In the genomic region with DNA sequence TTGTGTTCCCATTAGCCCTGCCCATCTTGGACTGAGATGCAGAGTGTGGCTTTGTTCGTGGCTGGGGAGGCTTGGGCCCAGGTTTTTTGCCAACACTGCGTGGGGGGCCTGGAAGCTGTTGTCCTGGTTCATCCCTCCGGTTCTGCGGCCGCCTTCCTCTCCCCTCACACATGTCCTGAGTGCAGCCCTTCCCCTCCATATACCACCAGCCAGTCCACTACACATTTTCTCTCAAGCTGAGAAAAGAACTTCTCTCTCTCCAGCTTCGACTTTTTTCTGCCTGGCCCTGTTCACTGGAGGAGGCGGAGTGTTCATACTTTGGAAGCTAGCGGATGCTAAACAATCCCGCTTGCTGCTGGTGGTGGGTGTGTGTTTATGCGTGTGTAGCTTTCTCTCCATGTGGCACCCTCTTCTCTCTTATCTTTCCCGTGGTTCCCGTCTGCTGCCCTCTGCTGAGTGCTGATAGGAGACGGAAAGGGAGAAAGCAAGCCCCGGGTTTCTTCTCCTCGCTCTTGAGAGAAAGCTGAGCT, we compare ENCODE assay signal across 8 mouse cellular contexts. TPM values are rescaled to one million over a fixed set of nuclear protein-coding genes. Genes with fewer than 3 reads are reported as not detected.
DNase-seq lines count a peak whose midpoint lies in the region; ATAC-seq lines count a peak whose summit lies in the region.

No protein-coding gene starts in this region.

- peak overlapping the region; percentile 50 for H3K4me2 ChIP-seq in heart, embryonic 14.5 days (ENCODE audit: low read length)
- no peak overlapping the region for H3K4me2 ChIP-seq in forebrain, embryonic 16.5 days (ENCODE audit: low read length)
- peak overlapping the region; percentile 9; the same call in 1 of the 2 replicates for H3K4me2 ChIP-seq in midbrain, embryonic 14.5 days (ENCODE audit: low read length)

- H3K9me3 ChIP-seq in heart, embryonic 14.5 days (ENCODE audit: control insufficient read depth, low read length): no peaks in the 10 kb centered on the region
- H3K9me3 ChIP-seq in forebrain, embryonic 16.5 days (ENCODE audit: control insufficient read depth, low read length): no peaks in the 10 kb centered on the region
- H3K9me3 ChIP-seq in midbrain, embryonic 14.5 days (ENCODE audit: control insufficient read depth, low read length): no peaks in the 10 kb centered on the region

- peak overlapping the region in 1 of 2 experiments; percentile 20; a peak in 1 of 4 replicates for H3K27ac ChIP-seq in heart, embryonic 14.5 days (replicated peaks in 1 of 2; ENCODE audit: control insufficient read depth in 1 of 2, insufficient read depth in 1 of 2, low read depth in 2 of 2, low read length in 2 of 2)
- no peak overlapping the region for H3K27ac ChIP-seq in forebrain, embryonic 16.5 days (ENCODE audit: low read length)
- no peak overlapping the region for H3K27ac ChIP-seq in midbrain, embryonic 14.5 days (replicated peaks; ENCODE audit: low read depth, low read length)

- intact Hi-C loops in heart, postnatal 36 days (cut with DNase I): no loop called here

- H3K4me1 ChIP-seq in heart, embryonic 14.5 days (ENCODE audit: control insufficient read depth in 2 of 2, insufficient read depth in 2 of 2, low read length in 2 of 2): peaks cover 27 to 35% of the 10 kb centered on the region in 2 experiments
- H3K4me1 ChIP-seq in forebrain, embryonic 16.5 days (replicated peaks; ENCODE audit: control insufficient read depth, insufficient read depth, low read length): peaks cover 24% of the 10 kb centered on the region
- H3K4me1 ChIP-seq in midbrain, embryonic 14.5 days (ENCODE audit: control insufficient read depth, insufficient read depth, low read length): peaks cover 21% of the 10 kb centered on the region

- H3K9ac ChIP-seq in heart, embryonic 14.5 days (ENCODE audit: low read length): peak overlapping the region; percentile 50; the same call in 1 of the 2 replicates
- H3K9ac ChIP-seq in forebrain, embryonic 16.5 days (replicated peaks; ENCODE audit: low read depth, low read length): no peak overlapping the region
- H3K9ac ChIP-seq in midbrain, embryonic 14.5 days (replicated peaks; ENCODE audit: low read length): no peak overlapping the region

- H3K4me3 ChIP-seq in heart, embryonic 14.5 days (ENCODE audit: control insufficient read depth in 1 of 2, insufficient read depth in 1 of 2, low read depth in 1 of 2, low read length in 2 of 2): no peak overlapping the region; a peak in 1 of 4 replicates
- no peak overlapping the region for H3K4me3 ChIP-seq in forebrain, embryonic 16.5 days (replicated peaks; ENCODE audit: low read length)
- no peak overlapping the region for H3K4me3 ChIP-seq in midbrain, embryonic 14.5 days (replicated peaks; ENCODE audit: low read depth, low read length)

- no peak for ATAC-seq in heart, embryonic 14.5 days (ENCODE audit: insufficient number of reproducible peaks, insufficient read depth, low FRiP score, low read depth)
- peak; percentile 77; the same call in 1 of the 2 replicates for ATAC-seq in forebrain, embryonic 16.5 days
- no peak for ATAC-seq in midbrain, embryonic 14.5 days (ENCODE audit: low FRiP score, low TSS enrichment)

- no peak for DNase-seq in heart, postnatal 36 days
- peak; percentile 33 for DNase-seq in NIH3T3 (ENCODE audit: low read depth)
- peak; percentile 33 to 79 for DNase-seq in layer of hippocampus, postnatal 14 days (ENCODE audit: low spot score in 2 of 2)
- peak; percentile 68 for DNase-seq in midbrain, embryonic 14.5 days
- no peak for DNase-seq in urinary bladder, postnatal 36 days (ENCODE audit: low spot score in 2 of 2)
- DNase-seq in cerebellum, adult 9-11 months: no peak

- WGBS in heart, embryonic 14.5 days: 25% methylated on average over 15 of the region's 15 CpGs
- 34% methylated on average over 15 of the region's 15 CpGs for WGBS in forebrain, embryonic 16.5 days
- WGBS in midbrain, embryonic 14.5 days: 35% methylated on average over 15 of the region's 15 CpGs

- no peaks in the 10 kb centered on the region for H3K27me3 ChIP-seq in heart, embryonic 14.5 days (ENCODE audit: control insufficient read depth, insufficient read depth, low read length)
- H3K27me3 ChIP-seq in forebrain, embryonic 16.5 days (replicated peaks; ENCODE audit: control insufficient read depth, insufficient read depth, low read length): no peaks in the 10 kb centered on the region
- no peaks in the 10 kb centered on the region; the same call in 1 of the 2 replicates for H3K27me3 ChIP-seq in midbrain, embryonic 14.5 days (ENCODE audit: control insufficient read depth, insufficient read depth, low read length)

- no peaks in the 10 kb centered on the region for H3K36me3 ChIP-seq in heart, embryonic 14.5 days (ENCODE audit: control insufficient read depth, insufficient read depth, low read length)
- H3K36me3 ChIP-seq in forebrain, embryonic 16.5 days (ENCODE audit: control insufficient read depth, insufficient read depth): no peaks in the 10 kb centered on the region
- H3K36me3 ChIP-seq in midbrain, embryonic 14.5 days (ENCODE audit: control insufficient read depth, insufficient read depth, low read length): no peaks in the 10 kb centered on the region

RNA-seq across cellular contexts. Expression of gene Galnt10, which starts 6.1 kb away (rescaled TPM):
- 6.3 and 6.6 TPM in 2 replicates for polyA plus RNA-seq in heart, embryonic 14.5 days (2014; fragmentation: Nextera tagmentation; extraction: Ambion mirVana)
- total RNA-seq in heart, postnatal 36 days (2021): 1 to 10 TPM; 6.7 to 9.2 TPM
- 12.8 and 13.3 TPM in 2 replicates for polyA plus RNA-seq in forebrain, embryonic 16.5 days (2015; fragmentation: Nextera tagmentation; extraction: Ambion mirVana)
- 1 to 10 TPM; 9.4 to 9.9 TPM for total RNA-seq in layer of hippocampus, postnatal 14 days (2021)
- polyA plus RNA-seq in midbrain, embryonic 14.5 days (2014; fragmentation: Nextera tagmentation; extraction: Ambion mirVana): 10.1 and 11.6 TPM in 2 replicates

Comparison
In these comparisons a context has a peak if more than half of its experiments do, and no peak if none do; other contexts are left out.
1. DNase-seq: peak in NIH3T3 (single experiment), layer of hippocampus, postnatal 14 days (2 of 2) and midbrain, embryonic 14.5 days (single experiment); none in heart, postnatal 36 days (0 of 2), urinary bladder, postnatal 36 days (0 of 2) and cerebellum, adult 9-11 months (single experiment).